Mouse (Mus musculus): ENCODE results near the gene Cfap70. TPM values are rescaled to one million over a fixed set of nuclear protein-coding genes. Genes with fewer than 3 reads are reported as not detected.
A peak's percentile ranks its signal among the peaks of the same experiment; 100 is the strongest.

Cfap70 gene
- total RNA-seq, 2 experiments from 2014 or later, result not detected

DNA sequence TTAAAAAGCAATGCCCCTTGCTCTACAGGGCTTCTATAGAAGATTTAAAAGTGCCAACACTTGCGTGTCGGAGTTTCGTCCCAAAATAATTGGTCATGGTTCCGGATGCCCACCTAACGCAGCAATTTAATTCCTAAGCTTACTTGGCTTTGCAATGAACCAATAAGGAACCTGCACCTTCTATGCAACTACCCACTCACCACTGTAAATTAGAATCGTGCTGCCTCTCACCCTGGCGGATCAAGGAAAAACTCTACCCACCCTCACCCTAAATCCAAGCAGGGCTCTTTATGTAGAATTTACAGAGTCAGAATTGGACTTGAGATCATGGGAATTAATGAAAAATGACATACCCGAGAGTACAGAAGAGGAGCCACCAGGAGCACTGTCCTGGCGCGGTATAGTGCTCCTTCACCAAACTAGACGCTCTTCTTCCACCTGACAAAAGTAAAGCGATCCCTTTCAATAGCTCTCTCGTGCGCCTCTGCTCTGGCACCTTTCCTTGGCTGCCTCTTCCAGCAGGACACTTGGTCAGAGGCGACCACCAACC, 104.5 kb downstream of the Cfap70 start:
- ATAC-seq (replicated peaks; ENCODE audit: poor library complexity), result peak; percentile 47

DNA sequence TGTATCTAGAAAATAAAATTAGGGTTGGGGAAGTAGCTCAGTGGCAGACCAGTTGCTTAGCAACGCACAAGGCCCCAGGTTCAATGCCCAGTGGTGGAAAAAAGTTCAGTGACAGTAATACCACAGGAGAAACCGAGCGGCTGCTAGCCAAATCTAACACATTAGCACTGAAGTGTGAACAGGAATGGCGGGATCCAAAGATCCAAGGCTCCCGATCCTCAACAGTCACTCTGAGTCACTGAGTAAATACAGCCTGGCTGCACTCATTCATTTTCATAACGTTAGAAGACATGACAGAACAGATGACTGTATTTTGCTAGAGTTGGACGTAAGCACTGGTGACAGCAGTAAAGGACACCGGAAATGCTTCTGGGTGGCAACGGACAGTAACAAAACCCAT, 106.1 kb downstream of the Cfap70 start:
- no peak for ATAC-seq (replicated peaks; ENCODE audit: poor library complexity)

Other genes starting within 250 kb of the Cfap70 start
- not detected in 2 replicates for gene Kcnk16, start 183.0 kb downstream of the Cfap70 start, total RNA-seq (2015)
- gene Kcnk16, start 183.0 kb downstream of the Cfap70 start, total RNA-seq (2017), result not detected in 2 replicates
- 8.2 and 10.0 TPM in 2 replicates for gene Nudt13, start 157.5 kb downstream of the Cfap70 start, total RNA-seq (2015)
- gene Nudt13, start 157.5 kb downstream of the Cfap70 start, total RNA-seq (2017), result 10.8 and 11.9 TPM in 2 replicates
- gene Ecd, start 104.1 kb downstream of the Cfap70 start, total RNA-seq (2015), result 44.2 and 45.9 TPM in 2 replicates
- gene Ecd, start 104.1 kb downstream of the Cfap70 start, total RNA-seq (2017), result 67.3 and 71.2 TPM in 2 replicates
- gene Fam149b, start 104.1 kb downstream of the Cfap70 start, total RNA-seq (2015), result 21.1 and 30.8 TPM in 2 replicates
- 21.9 and 26.6 TPM in 2 replicates for gene Fam149b, start 104.1 kb downstream of the Cfap70 start, total RNA-seq (2017)
- gene Dnajc9, start 63.3 kb downstream of the Cfap70 start, total RNA-seq (2015), result 75.2 and 78.3 TPM in 2 replicates
- gene Dnajc9, start 63.3 kb downstream of the Cfap70 start, total RNA-seq (2017), result 250 and 274 TPM in 2 replicates
- gene Mrps16, start 58.6 kb downstream of the Cfap70 start, total RNA-seq (2015), result 89.6 and 90.7 TPM in 2 replicates
- gene Mrps16, start 58.6 kb downstream of the Cfap70 start, total RNA-seq (2017), result 43.4 and 45.8 TPM in 2 replicates
- 52.6 and 56.2 TPM in 2 replicates for gene Anxa7, start 27.9 kb upstream of the Cfap70 start, total RNA-seq (2015)
- 56.4 and 63.0 TPM in 2 replicates for gene Anxa7, start 27.9 kb upstream of the Cfap70 start, total RNA-seq (2017)
- 1.1 and 2.1 TPM in 2 replicates for gene Mss51, start 44.7 kb upstream of the Cfap70 start, total RNA-seq (2015)
- 0.29 and 0.74 TPM in 2 replicates for gene Mss51, start 44.7 kb upstream of the Cfap70 start, total RNA-seq (2017)
- 166 and 169 TPM in 2 replicates for gene Ppp3cb, start 94.3 kb upstream of the Cfap70 start, total RNA-seq (2015)
- 56.9 and 68.0 TPM in 2 replicates for gene Ppp3cb, start 94.3 kb upstream of the Cfap70 start, total RNA-seq (2017)
- gene Usp54, start 188.8 kb upstream of the Cfap70 start, total RNA-seq (2015), result 5.3 and 7.0 TPM in 2 replicates
- 3.2 and 6.5 TPM in 2 replicates for gene Usp54, start 188.8 kb upstream of the Cfap70 start, total RNA-seq (2017)
- not detected in 2 replicates for gene Myoz1, start 204.3 kb upstream of the Cfap70 start, total RNA-seq (2015)
- 0.68 TPM in 1 of 2 replicates, not detected in the other for gene Myoz1, start 204.3 kb upstream of the Cfap70 start, total RNA-seq (2017)
- gene Synpo2l, start 216.1 kb upstream of the Cfap70 start, total RNA-seq (2015), result 0.10 TPM in 1 of 2 replicates, not detected in the other
- gene Synpo2l, start 216.1 kb upstream of the Cfap70 start, total RNA-seq (2017), result 0.20 TPM in 1 of 2 replicates, not detected in the other
- gene Sec24c, start 222.1 kb upstream of the Cfap70 start, total RNA-seq (2015), result 40.1 and 40.5 TPM in 2 replicates
- 88.7 and 97.9 TPM in 2 replicates for gene Sec24c, start 222.1 kb upstream of the Cfap70 start, total RNA-seq (2017)
- gene Fut11, start 242.7 kb upstream of the Cfap70 start, total RNA-seq (2015), result 14.3 and 15.3 TPM in 2 replicates
- gene Fut11, start 242.7 kb upstream of the Cfap70 start, total RNA-seq (2017), result 5.3 and 5.7 TPM in 2 replicates